Mouse (Mus musculus): ENCODE results near the gene Arpp21.

- TF ChIP-seq MAFK (IDR thresholded peaks at IDR 0.05; ENCODE audit: insufficient read depth, low read depth, low read length), result no peak
- no peak for TF ChIP-seq HCFC1 (IDR thresholded peaks at IDR 0.05; ENCODE audit: borderline replicate concordance, insufficient read depth, low read length)
- TF ChIP-seq CHD2 (IDR thresholded peaks at IDR 0.05; ENCODE audit: low read depth, low read length), result no peak
Measured at GRCm38 (mm10) chr9:112230716-112231361, 4.9 kb downstream of the Arpp21 start.
